Mouse (Mus musculus) heart, adult 8-10 months (tissue): ENCODE results near the gene Rpl41. TPM values are rescaled to one million over a fixed set of nuclear protein-coding genes. Genes with fewer than 3 reads are reported as not detected.

Source experiments
- microRNA-seq: library from miRNA; unstranded; fragments of <30 nt; microRNA quantifications from one replicate; pipeline ENCODE4 v1.2.0, GENCODE M21; 2022
- total RNA-seq, 4 experiments: library from RNA; stranded (reverse); gene quantifications; 2 replicates each; pipeline ENCODE4 v1.2.4; 2022

The Rpl41 gene
- total RNA-seq, 4 experiments from 2014 or later: 1,313 to 1,574 (median 1,476) TPM

Small RNA genes lying within 50 kb of the gene (microRNA-seq; reads per million reads assigned to microRNA genes)
- gene Gm47275 (not detected), gene Mir6916 (not detected), gene Mir6917 (not detected)

Other genes with a start within 250 kb of the Rpl41 start
- gene Pan2, start 246.0 kb downstream of the Rpl41 start, total RNA-seq: 1 to 10 TPM; 6.1 to 7.1 (median 6.5) TPM
- 10 to 100 TPM; 54.6 to 73.4 (median 61.2) TPM for gene Cnpy2, start 226.8 kb downstream of the Rpl41 start, total RNA-seq
- 1,000 to 10,000 TPM in 3 of 4 experiments, 100 to 1,000 TPM in 1; 991 to 1,066 (median 1,045) TPM for gene Cs, start 211.6 kb downstream of the Rpl41 start, total RNA-seq
- 100 to 1,000 TPM; 365 to 443 (median 423) TPM for gene Coq10a, start 180.3 kb downstream of the Rpl41 start, total RNA-seq
- gene Ankrd52, start 172.2 kb downstream of the Rpl41 start, total RNA-seq: 10 to 100 TPM; 39.8 to 45.9 (median 44.0) TPM
- gene Slc39a5, start 148.1 kb downstream of the Rpl41 start, total RNA-seq: not detected
- 10 to 100 TPM; 44.8 to 50.8 (median 45.2) TPM for gene Nabp2, start 137.8 kb downstream of the Rpl41 start, total RNA-seq
- gene Rnf41, start 137.6 kb downstream of the Rpl41 start, total RNA-seq: 10 to 100 TPM; 16.2 to 17.6 (median 16.7) TPM
- 10 to 100 TPM; 76.2 to 83.2 (median 79.1) TPM for gene Smarcc2, start 90.1 kb downstream of the Rpl41 start, total RNA-seq
- gene Myl6, start 55.2 kb downstream of the Rpl41 start, total RNA-seq: 100 to 1,000 TPM; 202 to 251 (median 236) TPM
- gene Myl6b, start 50.6 kb downstream of the Rpl41 start, total RNA-seq: 1 to 10 TPM; 3.2 to 4.1 (median 3.4) TPM
- 10 to 100 TPM; 16.5 to 17.5 (median 17.1) TPM for gene Esyt1, start 23.4 kb downstream of the Rpl41 start, total RNA-seq
- gene Zc3h10, start 1.5 kb downstream of the Rpl41 start, total RNA-seq: 1 to 10 TPM; 5.7 to 9.9 (median 6.8) TPM
- gene Pa2g4, start 16.7 kb upstream of the Rpl41 start, total RNA-seq: 10 to 100 TPM; 35.0 to 47.9 (median 39.4) TPM
- gene Erbb3, start 40.3 kb upstream of the Rpl41 start, total RNA-seq: 1 to 10 TPM; 6.9 to 8.5 (median 7.9) TPM
- gene Rps26, start 77.4 kb upstream of the Rpl41 start, total RNA-seq: 100 to 1,000 TPM; 142 to 284 (median 234) TPM
- gene Ikzf4, start 96.7 kb upstream of the Rpl41 start, total RNA-seq: 1 to 10 TPM in 1 of 4 experiments, under 1 TPM in 3; 0.49 to 2.3 (median 0.55) TPM
- gene Suox, start 124.8 kb upstream of the Rpl41 start, total RNA-seq: 10 to 100 TPM; 23.1 to 28.7 (median 25.9) TPM
- 10 to 100 TPM; 84.0 to 87.9 (median 85.0) TPM for gene Rab5b, start 147.0 kb upstream of the Rpl41 start, total RNA-seq
- under 1 TPM; 0.29 to 0.79 (median 0.44) TPM for gene Pmel, start 154.9 kb upstream of the Rpl41 start, total RNA-seq
- gene Cdk2, start 155.7 kb upstream of the Rpl41 start, total RNA-seq: 1 to 10 TPM; 8.0 to 8.8 (median 8.5) TPM
- gene Dgka, start 195.6 kb upstream of the Rpl41 start, total RNA-seq: 10 to 100 TPM; 11.3 to 12.9 (median 12.6) TPM
- 10 to 100 TPM in 1 of 4 experiments, 1 to 10 TPM in 3; 7.9 to 11.1 (median 9.4) TPM for gene Pym1, start 198.6 kb upstream of the Rpl41 start, total RNA-seq
- gene Mmp19, start 241.6 kb upstream of the Rpl41 start, total RNA-seq: 1 to 10 TPM; 2.2 to 2.8 (median 2.5) TPM